In the genomic region with DNA sequence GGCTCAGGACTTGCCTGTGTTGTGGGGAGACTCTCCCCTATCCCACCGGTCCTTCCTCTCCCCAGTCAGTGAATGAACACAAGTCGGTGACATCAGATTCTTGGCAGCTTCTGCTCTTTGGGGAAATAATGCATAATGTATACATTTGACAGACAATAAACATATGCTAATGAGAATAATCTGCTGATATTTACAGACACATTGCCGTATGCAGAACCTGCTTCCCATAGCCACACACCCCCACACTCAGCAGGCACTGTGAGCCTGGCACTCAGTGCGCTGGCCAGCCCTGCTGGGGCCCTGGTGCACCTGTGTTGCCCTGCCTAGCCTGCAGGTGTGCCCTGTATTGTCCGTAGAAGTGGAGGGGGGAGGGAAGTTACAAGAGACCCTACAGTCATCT, we compare ENCODE assay signal across 18 mouse cellular contexts.
DNase-seq lines count a peak whose midpoint lies in the region; ATAC-seq and TF ChIP-seq lines count a peak whose summit lies in the region.
"Had no signal": no experiment of that assay in that cellular context is flagged by ENCODE, and none has a peak within 500 bp of the region (broad histone marks: within the 10 kb centered on the region; RNA-seq: fewer than 3 reads in every experiment).

No protein-coding gene starts in this region.

- H3K9me3 ChIP-seq in forebrain, embryonic 12.5 days, result no peaks in the 10 kb centered on the region
- H3K9me3 ChIP-seq in midbrain, embryonic 10.5 days (replicated peaks), result no peaks in the 10 kb centered on the region
- H3K9me3 ChIP-seq in liver, embryonic 11.5 days (ENCODE audit: control insufficient read depth, low read length), result no peaks in the 10 kb centered on the region
- H3K9me3 ChIP-seq: embryonic facial prominence, embryonic 13.5 days; heart, embryonic 15.5 days; limb, embryonic 12.5 days had no signal

- TF ChIP-seq CTCF in thymus, adult 2 months (IDR thresholded peaks at IDR 0.05; ENCODE audit: borderline replicate concordance, control insufficient read depth, extremely low read depth, insufficient read depth, low read length, poor library complexity), result no peak

- H3K4me3 ChIP-seq in forebrain, embryonic 12.5 days (replicated peaks), result no peak overlapping the region
- peak overlapping the region; percentile 14; the same call in 1 of the 2 replicates for H3K4me3 ChIP-seq in midbrain, embryonic 10.5 days
- H3K4me3 ChIP-seq in liver, embryonic 11.5 days (ENCODE audit: low read depth, low read length), result no peak overlapping the region
- H3K4me3 ChIP-seq in thymus, adult 2 months (ENCODE audit: control insufficient read depth, insufficient read depth, low read length), result no peak overlapping the region
- H3K4me3 ChIP-seq: embryonic facial prominence, embryonic 13.5 days; heart, embryonic 15.5 days; limb, embryonic 12.5 days; myocyte had no signal

- H3K27ac ChIP-seq in forebrain, embryonic 12.5 days, result peak overlapping the region; percentile 53; the same call in 1 of the 2 replicates
- H3K27ac ChIP-seq in midbrain, embryonic 10.5 days (replicated peaks), result peak overlapping the region; percentile 67
- no peak overlapping the region for H3K27ac ChIP-seq in liver, embryonic 11.5 days (ENCODE audit: low read depth, low read length)
- H3K27ac ChIP-seq in thymus, adult 2 months (ENCODE audit: control insufficient read depth, insufficient read depth, low read length), result no peak overlapping the region
- H3K27ac ChIP-seq: embryonic facial prominence, embryonic 13.5 days; heart, embryonic 15.5 days; kidney, postnatal 0 days; limb, embryonic 12.5 days; macrophage had no signal

- no peaks in the 10 kb centered on the region for H3K36me3 ChIP-seq in forebrain, embryonic 12.5 days (replicated peaks)
- H3K36me3 ChIP-seq in midbrain, embryonic 10.5 days, result no peaks in the 10 kb centered on the region
- H3K36me3 ChIP-seq in liver, embryonic 11.5 days (ENCODE audit: control insufficient read depth, insufficient read depth, low read length), result no peaks in the 10 kb centered on the region
- no peaks in the 10 kb centered on the region for H3K36me3 ChIP-seq in thymus, adult 2 months (ENCODE audit: control insufficient read depth, insufficient read depth, low read length)
- H3K36me3 ChIP-seq: embryonic facial prominence, embryonic 13.5 days; heart, embryonic 15.5 days; limb, embryonic 12.5 days had no signal

- H3K27me3 ChIP-seq in forebrain, embryonic 12.5 days, result peaks cover 8% of the 10 kb centered on the region; the same call in 1 of the 2 replicates
- H3K27me3 ChIP-seq in midbrain, embryonic 10.5 days (ENCODE audit: low read depth, poor library complexity, severe bottlenecking), result peaks cover 10% of the 10 kb centered on the region; the same call in 1 of the 2 replicates
- no peaks in the 10 kb centered on the region for H3K27me3 ChIP-seq in liver, embryonic 11.5 days (replicated peaks; ENCODE audit: control insufficient read depth, insufficient read depth, low read length)
- no peaks in the 10 kb centered on the region for H3K27me3 ChIP-seq in thymus, adult 2 months (ENCODE audit: control insufficient read depth, insufficient read depth, low read length)
- H3K27me3 ChIP-seq: embryonic facial prominence, embryonic 13.5 days had no signal

- peaks cover 46% of the 10 kb centered on the region for H3K4me1 ChIP-seq in forebrain, embryonic 12.5 days
- peaks cover 35% of the 10 kb centered on the region for H3K4me1 ChIP-seq in midbrain, embryonic 10.5 days
- H3K4me1 ChIP-seq in liver, embryonic 11.5 days (replicated peaks; ENCODE audit: control insufficient read depth, insufficient read depth, low read length), result no peaks in the 10 kb centered on the region
- no peaks in the 10 kb centered on the region for H3K4me1 ChIP-seq in thymus, adult 2 months (replicated peaks; ENCODE audit: control insufficient read depth, insufficient read depth, low read length)
- H3K4me1 ChIP-seq: heart, embryonic 15.5 days had no signal

- 0 out of 2 replicates have a peak, but pooled peaks have one; percentile 35 for ATAC-seq in forebrain, embryonic 12.5 days (ENCODE audit: low FRiP score)
- no peak for ATAC-seq in liver, embryonic 11.5 days (replicated peaks; ENCODE audit: low FRiP score)
- ATAC-seq: inflammation-experienced regulatory T-cells, adult 6 months; liver, postnatal 0 days had no signal

- H3K9ac ChIP-seq in forebrain, embryonic 12.5 days, result no peak overlapping the region
- no peak overlapping the region for H3K9ac ChIP-seq in liver, embryonic 11.5 days (ENCODE audit: low read depth, low read length)
- H3K9ac ChIP-seq: embryonic facial prominence, embryonic 13.5 days; heart, embryonic 15.5 days; limb, embryonic 12.5 days; liver, postnatal 0 days had no signal

- no peak for TF ChIP-seq POLR2A in thymus, adult 2 months (IDR thresholded peaks at IDR 0.05; ENCODE audit: control insufficient read depth, extremely low read depth, insufficient read depth, low read length, poor library complexity)

- WGBS in forebrain, embryonic 12.5 days, result 26% methylated on average over 5 of the region's 5 CpGs
- WGBS in midbrain, embryonic 10.5 days, result 48% methylated on average over 5 of the region's 5 CpGs
- WGBS in liver, embryonic 11.5 days, result 49% methylated on average over 5 of the region's 5 CpGs
- WGBS in thymus, adult 2 months, result 61% methylated on average over 5 of the region's 5 CpGs

- peak; percentile 39 for DNase-seq in brain, adult 2 months (ENCODE audit: low read depth, low spot score)
- peak; percentile 69 to 72 for DNase-seq in cerebellum, adult 18-20 months
- DNase-seq in midbrain, embryonic 10.5 days (ENCODE audit: low spot score), result no peak
- no peak for DNase-seq in urinary bladder, postnatal 25 days (ENCODE audit: low spot score)
- DNase-seq in liver, embryonic 11.5 days (ENCODE audit: low spot score), result no peak
- DNase-seq in layer of hippocampus, adult 9-11 months, result no peak
- no peak for DNase-seq in thymus, adult 2 months
- DNase-seq: adrenal gland, postnatal 14 days; liver, postnatal 0 days; thymus, postnatal 36 days had no signal

- peak overlapping the region; percentile 21 for H3K4me2 ChIP-seq in forebrain, embryonic 12.5 days
- no peak overlapping the region for H3K4me2 ChIP-seq in liver, embryonic 11.5 days
- H3K4me2 ChIP-seq: embryonic facial prominence, embryonic 13.5 days; heart, embryonic 15.5 days; limb, embryonic 12.5 days had no signal

Comparison
In these comparisons a context has a peak if more than half of its experiments do, and no peak if none do; other contexts are left out.
1. DNase-seq: peak in brain, adult 2 months (single experiment) and cerebellum, adult 18-20 months (2 of 2); none in midbrain, embryonic 10.5 days (single experiment), urinary bladder, postnatal 25 days (single experiment), liver, embryonic 11.5 days (single experiment), layer of hippocampus, adult 9-11 months (single experiment) and thymus, adult 2 months (single experiment).
2. H3K27ac ChIP-seq: peak in forebrain, embryonic 12.5 days (single experiment) and midbrain, embryonic 10.5 days (single experiment); none in liver, embryonic 11.5 days (single experiment) and thymus, adult 2 months (single experiment).